Mouse (Mus musculus): ENCODE results near the gene Prkce. TPM values are rescaled to one million over a fixed set of nuclear protein-coding genes. Genes with fewer than 3 reads are reported as not detected.

The Prkce gene
- polyA plus RNA-seq, 1 experiment from 2014 or later, result 8.1 TPM

DNA sequence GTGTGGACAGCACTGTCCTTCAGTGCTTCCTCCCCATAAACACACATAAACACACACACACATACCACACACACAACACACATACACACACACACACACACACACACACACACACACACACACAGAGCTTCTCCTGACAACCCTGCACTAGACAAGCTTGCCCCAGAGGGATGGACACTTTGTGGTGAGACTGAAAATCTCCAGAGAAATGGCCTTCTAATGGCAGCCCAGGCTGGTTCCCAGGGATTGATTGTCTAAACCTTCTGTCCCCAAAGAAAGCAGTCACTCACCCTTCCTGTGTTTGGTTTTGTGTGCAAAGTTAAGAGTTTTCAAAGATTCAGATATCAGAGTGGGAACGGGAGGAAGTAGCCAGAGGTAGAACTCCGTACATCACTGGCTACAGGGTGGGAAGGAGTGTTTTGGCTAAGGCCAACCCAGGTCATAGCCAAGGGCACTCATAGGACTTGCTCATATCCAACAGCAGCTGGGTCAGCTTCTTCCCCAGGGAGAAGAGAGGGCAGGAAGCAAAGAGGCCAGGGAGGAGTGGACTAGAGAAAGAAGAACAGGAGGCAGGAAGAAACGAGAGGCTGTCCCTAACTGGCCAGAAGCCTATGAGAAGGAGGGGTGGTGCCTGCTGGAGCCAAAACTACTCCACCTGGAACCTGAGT lies 450.1 kb downstream of the Prkce start:
- no peak overlapping the region for H3K27ac ChIP-seq (replicated peaks)
- H3K9me3 ChIP-seq (replicated peaks), result no peaks in the 10 kb centered on the region
- no peaks in the 10 kb centered on the region for H3K27me3 ChIP-seq
- H3K9ac ChIP-seq, result no peak overlapping the region
- H3K4me1 ChIP-seq, result peaks cover 6% of the 10 kb centered on the region; the same call in 1 of the 2 replicates
- 59% methylated on average over 3 of the region's 3 CpGs for WGBS
- no peak for ATAC-seq (ENCODE audit: insufficient number of reproducible peaks, low FRiP score, low TSS enrichment, low read depth)
- H3K4me2 ChIP-seq (replicated peaks), result no peak overlapping the region
- peaks cover 4% of the 10 kb centered on the region; the same call in 1 of the 2 replicates for H3K36me3 ChIP-seq
- H3K4me3 ChIP-seq (replicated peaks), result no peak overlapping the region

DNA sequence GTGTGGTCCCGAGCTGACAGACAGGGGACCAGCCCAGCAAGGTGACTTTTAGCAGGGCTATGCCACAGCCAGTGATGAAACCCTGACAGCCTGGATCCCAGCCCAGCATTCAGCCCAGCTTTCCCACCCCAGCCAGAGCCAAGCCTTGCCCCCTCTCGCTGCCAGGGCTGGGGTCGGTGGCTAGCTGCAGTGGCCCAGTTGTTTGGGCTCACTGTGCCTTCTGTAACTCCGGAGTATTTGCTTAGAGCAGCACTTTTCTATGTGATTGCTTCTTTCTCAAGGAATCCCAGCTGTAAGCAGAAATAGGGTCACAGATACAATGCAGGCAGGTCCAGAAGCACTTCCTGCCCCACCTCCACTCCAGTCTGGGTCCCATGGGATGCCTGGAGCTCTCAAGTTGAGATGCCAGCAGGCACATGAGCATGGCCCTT lies 450.9 kb downstream of the Prkce start:
- ATAC-seq (ENCODE audit: insufficient number of reproducible peaks, low FRiP score, low TSS enrichment, low read depth), result no peak
- Histone ChIP-seq H3K4me1 (peaks cover 6% of the 10 kb centered on the region; the same call in 1 of the 2 replicates), H3K4me3 (replicated peaks) (no peak overlapping the region), H3K36me3 (peaks cover 4% of the 10 kb centered on the region; the same call in 1 of the 2 replicates), H3K27ac (replicated peaks) (no peak overlapping the region), H3K9me3 (replicated peaks) (no peaks in the 10 kb centered on the region), H3K27me3 (no peaks in the 10 kb centered on the region), H3K9ac (no peak overlapping the region), H3K4me2 (replicated peaks) (no peak overlapping the region)
- 68% methylated on average over 4 of the region's 4 CpGs for WGBS

DNA sequence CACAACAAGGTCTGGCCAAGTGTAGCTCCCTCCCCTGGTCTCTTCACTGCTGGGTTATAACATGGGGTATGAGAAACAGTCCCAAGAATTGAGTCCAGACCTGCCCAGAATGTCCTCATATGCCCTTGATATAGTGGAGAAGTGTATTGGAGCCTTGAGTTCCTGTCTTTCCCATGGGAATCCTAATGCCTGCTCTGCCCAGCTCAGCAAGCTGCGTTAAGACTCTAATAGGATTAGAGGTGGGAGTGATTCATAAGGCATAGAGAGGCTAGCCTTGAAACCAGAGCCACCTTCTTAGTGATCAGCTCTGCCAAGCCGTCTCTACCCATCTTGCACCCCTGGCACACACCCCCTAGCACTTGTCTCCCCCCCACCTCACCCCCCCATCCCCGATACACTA lies 455.3 kb downstream of the Prkce start:
- H3K27me3 ChIP-seq, result no peaks in the 10 kb centered on the region
- no peaks in the 10 kb centered on the region for H3K9me3 ChIP-seq (replicated peaks)
- no peak overlapping the region for H3K27ac ChIP-seq (replicated peaks)
- H3K4me2 ChIP-seq (replicated peaks), result no peak overlapping the region
- 65% methylated on average over 3 of the region's 3 CpGs for WGBS
- peaks cover 6% of the 10 kb centered on the region; the same call in 1 of the 2 replicates for H3K4me1 ChIP-seq
- H3K4me3 ChIP-seq (replicated peaks), result no peak overlapping the region
- H3K36me3 ChIP-seq, result peaks cover 4% of the 10 kb centered on the region; the same call in 1 of the 2 replicates
- ATAC-seq (ENCODE audit: insufficient number of reproducible peaks, low FRiP score, low TSS enrichment, low read depth), result no peak
- H3K9ac ChIP-seq, result no peak overlapping the region

DNA sequence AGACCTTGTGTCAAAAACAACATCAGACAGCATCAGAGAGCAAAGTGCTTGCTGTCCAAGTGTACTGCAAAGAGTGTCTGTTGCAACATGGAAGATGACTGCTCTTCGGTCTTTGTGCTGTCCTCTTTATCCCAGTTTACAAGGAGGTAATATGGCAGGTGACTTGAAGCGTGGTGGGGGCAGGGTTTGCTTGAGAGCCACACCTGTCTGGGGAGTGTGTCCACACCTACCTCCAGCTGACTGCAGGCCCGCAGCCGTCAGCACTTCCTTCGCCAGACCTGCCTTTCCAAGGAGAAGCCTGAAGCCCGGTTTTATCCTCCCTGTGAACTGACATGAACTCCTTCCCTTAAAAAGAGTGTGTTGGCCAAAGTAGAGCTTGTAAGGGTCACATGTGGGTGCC lies 458.9 kb downstream of the Prkce start:
- Histone ChIP-seq H3K4me2 (replicated peaks) (no peak overlapping the region), H3K27me3 (no peaks in the 10 kb centered on the region), H3K9ac (no peak overlapping the region), H3K9me3 (replicated peaks) (no peaks in the 10 kb centered on the region), H3K36me3 (peaks cover 11% of the 10 kb centered on the region), H3K27ac (replicated peaks) (no peak overlapping the region), H3K4me1 (no peaks in the 10 kb centered on the region), H3K4me3 (replicated peaks) (no peak overlapping the region)
- WGBS, result 70% methylated on average over 6 of the region's 6 CpGs
- no peak for ATAC-seq (ENCODE audit: insufficient number of reproducible peaks, low FRiP score, low TSS enrichment, low read depth)

DNA sequence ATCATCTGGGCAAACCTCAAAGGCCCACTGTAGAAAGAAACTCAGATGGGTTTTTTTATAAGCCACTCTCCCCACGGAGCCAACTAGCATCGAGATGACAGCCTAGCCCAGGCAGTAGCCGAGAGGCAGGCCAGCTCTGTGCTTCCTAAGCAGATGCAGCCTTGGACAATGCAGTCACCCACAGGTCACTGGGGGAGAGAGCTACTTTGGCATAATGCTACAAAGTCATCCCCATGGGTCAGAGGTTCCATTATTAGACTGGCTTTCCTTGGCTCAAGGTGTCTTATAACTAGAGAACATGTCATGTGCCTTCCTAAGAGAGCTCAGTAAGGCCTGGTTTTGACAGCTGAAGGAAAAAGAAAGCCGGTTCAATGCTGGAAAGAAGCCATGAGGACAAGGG lies 465.5 kb downstream of the Prkce start:
- Histone ChIP-seq H3K27ac (replicated peaks) (no peak overlapping the region), H3K9me3 (replicated peaks) (no peaks in the 10 kb centered on the region), H3K4me1 (no peaks in the 10 kb centered on the region), H3K36me3 (peaks cover 11% of the 10 kb centered on the region), H3K4me2 (replicated peaks) (no peak overlapping the region), H3K4me3 (replicated peaks) (no peak overlapping the region), H3K9ac (no peak overlapping the region), H3K27me3 (no peaks in the 10 kb centered on the region)
- ATAC-seq (ENCODE audit: insufficient number of reproducible peaks, low FRiP score, low TSS enrichment, low read depth), result no peak
- 84% methylated on average over 4 of the region's 4 CpGs for WGBS

DNA sequence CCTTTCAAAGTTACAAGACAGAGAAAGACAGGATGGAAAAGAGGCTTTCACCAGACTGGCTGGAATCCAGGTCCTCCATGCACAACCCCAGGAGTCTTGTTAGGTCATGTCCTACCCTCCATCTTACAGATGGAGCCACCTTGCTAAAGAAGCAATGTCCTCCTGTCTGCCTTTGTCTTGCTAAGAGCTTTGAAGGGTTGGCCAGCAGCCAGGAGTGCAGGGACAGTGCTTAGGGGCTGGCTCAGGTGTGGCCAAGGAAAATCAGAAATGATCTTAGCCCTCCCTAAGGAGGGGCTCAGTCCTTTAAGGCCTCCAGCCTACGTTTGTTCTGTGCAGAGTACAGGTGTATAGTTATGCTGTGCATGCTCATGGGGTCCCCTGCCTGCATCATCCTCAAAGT lies 469.7 kb downstream of the Prkce start:
- no peaks in the 10 kb centered on the region for H3K36me3 ChIP-seq
- no peaks in the 10 kb centered on the region for H3K27me3 ChIP-seq
- WGBS, result 79% methylated on average over 1 of the region's 1 CpGs
- no peak for ATAC-seq (ENCODE audit: insufficient number of reproducible peaks, low FRiP score, low TSS enrichment, low read depth)
- no peak overlapping the region for H3K27ac ChIP-seq (replicated peaks)
- no peaks in the 10 kb centered on the region for H3K4me1 ChIP-seq
- H3K4me2 ChIP-seq (replicated peaks), result no peak overlapping the region
- H3K9me3 ChIP-seq (replicated peaks), result no peaks in the 10 kb centered on the region
- no peak overlapping the region for H3K9ac ChIP-seq
- no peak overlapping the region for H3K4me3 ChIP-seq (replicated peaks)

DNA sequence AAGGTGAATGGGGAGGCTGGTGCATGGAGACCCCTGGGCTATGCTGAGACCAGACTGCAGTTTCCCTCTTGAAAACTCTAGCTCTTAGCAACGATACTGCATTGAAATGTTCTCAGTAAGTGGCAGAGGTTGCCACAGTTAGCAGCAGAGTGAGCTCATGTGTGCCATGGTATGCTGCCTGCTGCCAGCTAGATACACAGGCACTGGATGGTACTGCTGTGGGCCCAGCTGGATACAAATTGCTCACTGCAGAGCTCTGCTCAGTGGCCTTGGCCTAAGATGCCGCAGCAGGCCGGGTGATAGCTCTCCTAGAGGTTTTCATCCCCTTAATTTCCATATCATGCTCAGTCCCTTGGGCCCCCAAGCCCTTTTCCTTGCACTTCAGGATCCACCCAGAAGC lies 471.7 kb downstream of the Prkce start:
- WGBS, result 75% methylated on average over 3 of the region's 3 CpGs
- no peak overlapping the region for H3K9ac ChIP-seq
- no peak overlapping the region for H3K27ac ChIP-seq (replicated peaks)
- H3K36me3 ChIP-seq, result no peaks in the 10 kb centered on the region
- no peak overlapping the region for H3K4me3 ChIP-seq (replicated peaks)
- H3K9me3 ChIP-seq (replicated peaks), result no peaks in the 10 kb centered on the region
- H3K4me1 ChIP-seq, result no peaks in the 10 kb centered on the region
- H3K27me3 ChIP-seq, result no peaks in the 10 kb centered on the region
- ATAC-seq (ENCODE audit: insufficient number of reproducible peaks, low FRiP score, low TSS enrichment, low read depth), result no peak
- no peak overlapping the region for H3K4me2 ChIP-seq (replicated peaks)

DNA sequence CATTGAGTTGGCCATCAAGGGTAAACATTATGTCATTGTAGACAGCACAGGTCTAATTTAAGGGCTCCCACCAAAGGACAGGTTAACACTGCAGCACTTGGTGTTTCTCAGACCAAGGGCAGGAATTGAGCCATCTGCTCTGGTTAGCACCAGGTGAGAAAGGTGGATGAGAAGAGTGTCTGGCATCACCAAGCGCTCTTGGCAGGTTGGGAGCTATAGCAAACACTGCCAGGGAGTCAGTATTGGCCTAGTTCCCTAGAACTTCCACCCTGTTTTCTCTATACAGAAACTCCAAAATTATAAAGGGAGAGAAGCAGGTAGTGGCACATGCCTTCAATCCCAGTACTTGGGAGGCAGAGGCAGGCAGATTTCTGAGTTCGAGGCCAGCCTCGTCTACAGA lies 479.6 kb downstream of the Prkce start:
- no peak for ATAC-seq (ENCODE audit: insufficient number of reproducible peaks, low FRiP score, low TSS enrichment, low read depth)
- WGBS, result 98% methylated on average over 3 of the region's 3 CpGs
- H3K36me3 ChIP-seq, result no peaks in the 10 kb centered on the region
- no peak overlapping the region for H3K9ac ChIP-seq
- H3K4me1 ChIP-seq, result no peaks in the 10 kb centered on the region
- no peaks in the 10 kb centered on the region for H3K27me3 ChIP-seq
- H3K27ac ChIP-seq (replicated peaks), result no peak overlapping the region
- no peak overlapping the region for H3K4me3 ChIP-seq (replicated peaks)
- H3K9me3 ChIP-seq (replicated peaks), result no peaks in the 10 kb centered on the region
- no peak overlapping the region for H3K4me2 ChIP-seq (replicated peaks)

DNA sequence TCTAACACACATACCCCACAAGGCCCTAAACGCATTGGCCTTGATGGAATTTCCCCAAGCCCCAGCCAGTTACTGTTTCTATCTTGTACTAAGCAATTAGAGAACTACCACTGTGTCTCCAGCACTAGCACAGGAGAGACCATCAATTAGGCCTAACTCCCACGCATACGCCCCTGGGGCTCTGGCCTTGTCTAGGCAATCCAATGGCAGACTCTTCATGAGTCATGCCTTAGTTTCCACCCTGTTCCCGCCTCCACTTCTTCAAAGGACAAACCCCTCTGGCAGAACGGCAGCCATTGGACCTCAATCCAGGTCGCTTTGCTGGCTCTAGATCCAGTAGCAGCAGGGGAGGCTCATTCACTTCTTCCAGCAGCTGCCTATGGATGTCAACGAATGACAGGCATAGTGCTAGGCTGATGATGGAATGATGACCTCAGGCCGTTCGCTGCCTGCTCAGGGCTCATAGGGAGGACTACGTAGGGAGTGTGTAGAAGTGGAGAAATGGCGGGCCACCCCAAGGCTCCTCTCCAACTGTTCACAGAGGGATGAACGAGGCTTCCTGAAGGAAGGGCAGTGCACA lies 481.4 kb downstream of the Prkce start:
- ATAC-seq (ENCODE audit: insufficient number of reproducible peaks, low FRiP score, low TSS enrichment, low read depth), result no peak
- Histone ChIP-seq H3K27me3 (no peaks in the 10 kb centered on the region), H3K4me3 (replicated peaks) (no peak overlapping the region), H3K9me3 (replicated peaks) (no peaks in the 10 kb centered on the region), H3K27ac (replicated peaks) (no peak overlapping the region), H3K4me1 (no peaks in the 10 kb centered on the region), H3K4me2 (replicated peaks) (no peak overlapping the region), H3K36me3 (no peaks in the 10 kb centered on the region), H3K9ac (no peak overlapping the region)
- WGBS, result 78% methylated on average over 12 of the region's 12 CpGs

DNA sequence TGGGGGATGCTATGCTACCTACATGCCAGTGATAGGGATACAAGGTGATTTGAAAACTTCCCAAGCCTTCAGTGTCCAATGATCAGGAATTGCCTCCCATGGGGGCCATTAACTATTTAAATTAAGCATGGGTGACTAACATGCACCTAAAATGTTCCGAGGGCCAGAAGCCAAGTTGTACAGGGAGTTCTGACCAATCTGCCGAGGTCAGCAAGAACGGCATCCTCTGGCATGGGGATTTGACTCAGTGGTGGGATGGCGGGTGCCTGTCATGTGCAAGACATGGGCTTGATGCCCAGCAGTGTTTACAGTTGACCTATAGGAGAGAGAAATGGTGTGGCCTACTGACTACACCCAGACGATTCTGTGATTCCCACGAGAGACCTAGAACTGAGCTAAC lies 482.7 kb downstream of the Prkce start:
- H3K27me3 ChIP-seq, result no peaks in the 10 kb centered on the region
- H3K9me3 ChIP-seq (replicated peaks), result no peaks in the 10 kb centered on the region
- H3K4me2 ChIP-seq (replicated peaks), result no peak overlapping the region
- no peak for ATAC-seq (ENCODE audit: insufficient number of reproducible peaks, low FRiP score, low TSS enrichment, low read depth)
- 90% methylated on average over 6 of the region's 6 CpGs for WGBS
- no peaks in the 10 kb centered on the region for H3K4me1 ChIP-seq
- no peak overlapping the region for H3K9ac ChIP-seq
- no peak overlapping the region for H3K27ac ChIP-seq (replicated peaks)
- H3K4me3 ChIP-seq (replicated peaks), result no peak overlapping the region
- 0 out of 2 replicates have a peak, but pooled peaks cover 4% of the 10 kb centered on the region for H3K36me3 ChIP-seq

DNA sequence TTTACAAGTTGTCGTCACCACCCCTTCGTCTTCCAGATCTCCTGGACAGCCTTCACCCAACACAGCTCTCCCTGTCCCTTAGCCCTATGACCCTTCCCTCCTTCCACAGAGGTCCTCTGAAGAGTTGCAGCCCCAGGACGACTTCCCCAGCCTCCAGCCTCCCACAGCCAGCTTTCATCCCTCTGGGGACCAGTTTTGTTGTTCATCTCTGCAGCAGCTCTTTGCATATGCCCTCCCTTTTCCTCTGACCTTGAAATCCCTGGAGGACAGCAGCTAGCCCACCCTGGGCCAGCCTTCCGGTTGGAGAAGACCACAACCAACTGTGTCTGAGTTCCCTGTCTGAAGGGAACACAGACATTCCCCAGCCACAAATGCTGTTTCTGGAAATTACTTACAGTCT lies 483.5 kb downstream of the Prkce start:
- no peaks in the 10 kb centered on the region for H3K27me3 ChIP-seq

DNA sequence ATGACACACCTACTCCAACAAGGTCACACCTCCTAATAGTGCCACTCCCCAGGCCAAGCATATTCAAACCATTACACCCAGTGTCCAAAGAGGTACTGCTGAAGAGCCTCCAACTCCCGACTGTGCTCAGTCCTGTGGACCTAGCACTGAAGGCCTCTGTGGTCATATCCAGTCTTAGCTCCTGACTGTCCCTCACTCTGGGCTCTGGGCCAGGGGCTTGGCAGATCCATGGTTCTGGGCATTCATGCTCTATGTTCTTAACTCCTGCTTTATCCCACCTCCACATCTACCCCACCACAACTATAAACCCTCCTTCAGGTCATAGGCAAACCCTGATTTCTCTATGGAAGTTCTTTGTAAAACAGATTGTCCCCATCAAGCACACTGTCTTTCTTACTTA lies 485.2 kb downstream of the Prkce start:
- no peak for ATAC-seq (ENCODE audit: insufficient number of reproducible peaks, low FRiP score, low TSS enrichment, low read depth)

More for the DNA sequence above, 483.5 kb downstream of the Prkce start:
- ATAC-seq (ENCODE audit: insufficient number of reproducible peaks, low FRiP score, low TSS enrichment, low read depth), result no peak
- H3K4me1 ChIP-seq, result no peaks in the 10 kb centered on the region
- no peaks in the 10 kb centered on the region for H3K9me3 ChIP-seq (replicated peaks)
- H3K4me2 ChIP-seq (replicated peaks), result no peak overlapping the region
- no peak overlapping the region for H3K4me3 ChIP-seq (replicated peaks)
- no peak overlapping the region for H3K9ac ChIP-seq
- WGBS, result 61% methylated on average over 4 of the region's 4 CpGs
- H3K36me3 ChIP-seq, result 0 out of 2 replicates have a peak, but pooled peaks cover 4% of the 10 kb centered on the region
- no peak overlapping the region for H3K27ac ChIP-seq (replicated peaks)

More for the DNA sequence above, 485.2 kb downstream of the Prkce start:
- Histone ChIP-seq H3K36me3 (0 out of 2 replicates have a peak, but pooled peaks cover 4% of the 10 kb centered on the region), H3K27me3 (no peaks in the 10 kb centered on the region), H3K9me3 (replicated peaks) (no peaks in the 10 kb centered on the region), H3K27ac (replicated peaks) (no peak overlapping the region), H3K4me2 (replicated peaks) (no peak overlapping the region), H3K4me3 (replicated peaks) (no peak overlapping the region), H3K9ac (no peak overlapping the region), H3K4me1 (no peaks in the 10 kb centered on the region)
- WGBS, result 90% methylated on average over 1 of the region's 1 CpGs
